Mouse (Mus musculus) heart, postnatal 0 days (tissue): ENCODE measurements around the gene C1s2. TPM values are rescaled to one million over a fixed set of nuclear protein-coding genes. Genes with fewer than 3 reads are reported as not detected.
"Not testable (repeated sequence)": the region's sequence is repeated elsewhere in the genome, so short reads cannot be mapped to it uniquely, and the experiment has no call there.

Experiments
- ATAC-seq: fragments of 200-750 bp; cut with Nextera tagmentation; 2 replicates; pipeline ENCODE4 v1.8.0; 2017; ENCODE audit warnings: low read depth, moderate number of reproducible peaks, moderate library complexity; ENCODE audit not compliant: insufficient read depth
- DNase-seq: peaks from one replicate; pipeline ENCODE4 v3.0.0-alpha.2; 2016; ENCODE audit warnings: low spot score
- H3K27ac ChIP-seq: fragments of 300-500 bp; sonication (generic); 2 replicates; pipeline ENCODE4 v1.5.1; 2014; ENCODE audit warnings: low read depth, mild to moderate bottlenecking
- H3K27me3 ChIP-seq: fragments of 300-500 bp; sonication (generic); 2 replicates; pipeline ENCODE4 v1.6.1; 2014; ENCODE audit warnings: low read length, mixed read lengths; ENCODE audit not compliant: control insufficient read depth, insufficient read depth
- H3K36me3 ChIP-seq: fragments of 300-500 bp; sonication (generic); replicated peaks from 2 replicates; pipeline ENCODE4 v1.6.1; 2014; ENCODE audit warnings: low read length, mixed read lengths; ENCODE audit not compliant: control insufficient read depth, insufficient read depth
- H3K4me1 ChIP-seq: fragments of 300-500 bp; sonication (generic); 2 replicates; pipeline ENCODE4 v1.6.1; 2014; ENCODE audit warnings: antibody characterized with exemption; ENCODE audit not compliant: control insufficient read depth, insufficient read depth
- H3K4me2 ChIP-seq: fragments of 300-500 bp; sonication (generic); 2 replicates; pipeline ENCODE4 v1.6.1; 2014; ENCODE audit warnings: low read depth, mild to moderate bottlenecking, low read length, moderate library complexity
- H3K4me3 ChIP-seq: fragments of 300-500 bp; sonication (generic); 2 replicates; pipeline ENCODE4 v1.5.1; 2014; ENCODE audit warnings: low read depth, low read length
- H3K9ac ChIP-seq: fragments of 300-500 bp; sonication (generic); replicated peaks from 2 replicates; pipeline ENCODE4 v1.6.1; 2014; ENCODE audit warnings: low read depth, low read length, mixed read lengths
- H3K9me3 ChIP-seq: fragments of 300-500 bp; sonication (generic); replicated peaks from 2 replicates; pipeline ENCODE4 v1.6.1; 2016; ENCODE audit warnings: low read length; ENCODE audit not compliant: control insufficient read depth
- CTCF ChIP-seq: IDR thresholded peaks from 2 replicates; pipeline ENCODE4 v1.5.1; 2016; ENCODE audit warnings: antibody characterized with exemption, control low read depth, low read depth
- EP300 ChIP-seq: IDR thresholded peaks from 2 replicates; pipeline ENCODE4 v1.6.1; 2016; ENCODE audit warnings: antibody characterized with exemption, low read depth
- WGBS: fragments of 180-500 bp; shearing (Covaris S2); extraction: QIAGEN DNeasy Blood & Tissue Kit; methylation state at CpG from one replicate; pipeline ENCODE4 v1.1.7; 2014; 5-methylcytosine and 5-hydroxymethylcytosine counted together
- polyA plus RNA-seq: library from polyadenylated mRNA; unstranded; fragments of >200 nt; fragmentation: Nextera tagmentation; extraction: Ambion mirVana; gene quantifications from 2 replicates; pipeline ENCODE4 v1.2.1, GENCODE M21; 2015
- total RNA-seq: library from RNA; depleted of rRNA; stranded (reverse); fragments of >200 nt; gene quantifications from 2 replicates; pipeline ENCODE4 v1.2.3, GENCODE M21; 2014; ENCODE audit warnings: low replicate concordance; rRNA removed

C1s2 gene
- total RNA-seq (not detected in 2 replicates), polyA plus RNA-seq (0.08 TPM in 1 of 2 replicates, not detected in the other)

DNA sequence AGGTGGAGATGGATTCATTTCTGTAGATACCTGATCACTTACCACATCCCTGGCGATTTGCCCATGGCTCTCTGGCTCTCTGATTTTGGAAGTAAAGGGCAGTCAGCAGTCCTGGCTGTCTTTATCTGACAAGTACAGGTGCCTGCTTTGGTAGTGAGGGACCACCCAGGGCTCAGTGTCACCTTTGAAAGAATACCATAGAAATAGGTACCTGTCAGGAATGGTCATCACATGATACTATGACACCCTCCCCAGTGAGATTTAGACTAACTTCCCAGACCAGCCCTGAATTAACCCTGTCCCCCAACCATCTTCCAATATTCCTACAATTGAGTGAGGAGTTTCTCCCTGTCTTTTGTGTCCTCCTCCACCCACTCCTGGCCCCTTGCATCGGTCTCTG, at the start of gene C1s2:
Gene C1s2 (minus strand): TSS at position 101 of the 400 bp plus-strand sequence.
- not testable (repeated sequence) for H3K4me3 ChIP-seq, DNase-seq, H3K4me2 ChIP-seq, H3K9me3 ChIP-seq, H3K4me1 ChIP-seq, H3K27ac ChIP-seq, H3K9ac ChIP-seq, H3K36me3 ChIP-seq, ATAC-seq, H3K27me3 ChIP-seq
- 55% methylated on average over 2 of the region's 2 CpGs for WGBS

DNA sequence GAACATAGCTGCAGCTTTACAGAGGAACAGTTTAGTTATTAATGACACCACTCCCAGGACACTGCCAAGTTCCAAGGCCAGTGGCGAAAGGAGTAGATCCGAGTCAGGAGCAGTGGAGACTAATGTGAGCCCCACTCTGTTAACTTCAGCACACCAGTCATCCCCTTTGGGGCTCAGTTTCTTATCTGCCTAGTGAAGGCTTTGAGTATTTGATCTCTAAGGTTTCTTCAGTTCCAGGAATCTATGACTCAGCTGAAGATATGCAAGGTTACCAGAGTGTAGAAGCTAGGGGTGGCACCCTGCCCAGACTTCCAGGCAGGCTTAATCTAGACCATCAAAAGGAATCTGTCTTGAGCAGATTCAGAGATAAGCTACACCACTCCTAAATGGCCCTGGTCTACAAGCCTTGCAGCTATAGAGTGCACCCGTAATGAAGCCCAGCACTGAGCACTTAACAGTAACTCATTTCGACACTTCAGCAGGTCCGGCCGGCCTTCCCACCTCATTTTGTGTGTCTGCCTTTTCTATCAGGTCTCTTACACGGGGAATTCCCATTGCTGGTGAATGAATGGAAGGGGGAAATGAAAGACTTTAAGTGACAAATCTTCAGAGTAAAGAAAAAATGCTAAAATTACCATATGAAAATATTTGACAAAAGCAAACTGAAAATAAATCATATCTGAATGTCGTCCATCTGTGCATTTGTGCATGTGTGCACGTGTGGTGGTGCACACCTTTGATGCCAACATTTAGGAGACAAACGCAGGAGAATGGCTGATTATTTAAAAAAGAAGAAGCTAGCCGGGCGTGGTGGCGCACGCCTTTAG, 47.9 kb upstream of the C1s2 start:
- DNase-seq (no peak), ATAC-seq (no peak)
- TF ChIP-seq EP300: no peak
- no peak for TF ChIP-seq CTCF
- Histone ChIP-seq H3K27ac (peak overlapping the region; percentile 1; the same call in 1 of the 2 replicates), H3K9ac (no peak overlapping the region), H3K4me1 (peaks cover 16% of the 10 kb centered on the region; the same call in 1 of the 2 replicates), H3K4me3 (no peak overlapping the region), H3K27me3 (no peaks in the 10 kb centered on the region), H3K9me3 (no peaks in the 10 kb centered on the region), H3K36me3 (no peaks in the 10 kb centered on the region), H3K4me2 (no peak overlapping the region)
- 61% methylated on average over 14 of the region's 14 CpGs for WGBS

DNA sequence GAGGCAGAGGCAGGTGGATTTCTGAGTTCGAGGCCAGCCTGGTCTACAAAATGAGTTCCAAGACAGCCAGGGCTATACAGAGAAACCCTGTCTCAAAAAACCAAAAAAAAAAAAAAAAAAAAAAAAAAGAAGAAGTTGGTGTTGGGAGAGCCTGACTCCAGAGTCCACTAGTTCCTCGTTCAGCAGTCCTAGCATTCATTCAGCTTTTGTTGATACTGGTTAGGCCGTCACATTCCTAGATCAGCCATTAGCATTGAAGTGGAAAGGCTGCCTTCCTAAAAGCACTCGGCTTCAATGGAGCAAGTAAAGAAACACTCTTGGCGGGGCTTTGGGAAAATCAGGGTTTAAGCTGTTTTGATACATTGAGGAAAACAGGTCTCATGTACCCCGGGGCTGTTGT, 46.4 kb upstream of the C1s2 start:
- not testable (repeated sequence) for H3K9ac ChIP-seq, DNase-seq, ATAC-seq, H3K4me3 ChIP-seq, H3K4me2 ChIP-seq, H3K27me3 ChIP-seq, H3K27ac ChIP-seq, H3K36me3 ChIP-seq, H3K9me3 ChIP-seq
- peaks cover 18% of the 10 kb centered on the region; the same call in 1 of the 2 replicates for H3K4me1 ChIP-seq
- WGBS: 86% methylated on average over 6 of the region's 6 CpGs

DNA sequence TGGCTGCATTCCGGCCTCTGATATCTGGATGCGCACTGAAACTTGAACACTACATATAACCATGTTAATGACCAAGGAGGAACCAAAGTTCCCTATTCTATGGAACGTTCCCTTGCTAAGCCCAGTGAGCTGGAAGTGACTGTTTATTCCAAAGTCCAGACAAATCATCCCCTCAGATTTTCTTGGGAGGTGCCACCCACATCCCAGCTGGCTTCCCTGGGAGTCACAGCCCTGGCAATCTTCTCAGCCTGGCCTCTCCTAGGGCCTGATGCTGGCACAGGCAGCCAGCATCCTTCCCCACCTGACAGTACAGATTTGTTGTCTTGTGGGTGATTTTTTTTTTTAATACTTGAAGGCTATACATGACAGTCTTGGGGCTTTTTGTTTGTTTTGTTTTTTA, 43.6 kb upstream of the C1s2 start:
- TF ChIP-seq EP300 (no peak), CTCF (no peak)
- Histone ChIP-seq H3K4me1 (peaks cover 18% of the 10 kb centered on the region; the same call in 1 of the 2 replicates), H3K27ac (no peak overlapping the region), H3K36me3 (peaks cover 8% of the 10 kb centered on the region; the same call in 1 of the 2 replicates), H3K9me3 (no peaks in the 10 kb centered on the region), H3K4me3 (no peak overlapping the region), H3K4me2 (no peak overlapping the region), H3K9ac (no peak overlapping the region), H3K27me3 (no peaks in the 10 kb centered on the region)
- WGBS: 91% methylated on average over 3 of the region's 3 CpGs
- ATAC-seq: no peak
- DNase-seq: no peak

DNA sequence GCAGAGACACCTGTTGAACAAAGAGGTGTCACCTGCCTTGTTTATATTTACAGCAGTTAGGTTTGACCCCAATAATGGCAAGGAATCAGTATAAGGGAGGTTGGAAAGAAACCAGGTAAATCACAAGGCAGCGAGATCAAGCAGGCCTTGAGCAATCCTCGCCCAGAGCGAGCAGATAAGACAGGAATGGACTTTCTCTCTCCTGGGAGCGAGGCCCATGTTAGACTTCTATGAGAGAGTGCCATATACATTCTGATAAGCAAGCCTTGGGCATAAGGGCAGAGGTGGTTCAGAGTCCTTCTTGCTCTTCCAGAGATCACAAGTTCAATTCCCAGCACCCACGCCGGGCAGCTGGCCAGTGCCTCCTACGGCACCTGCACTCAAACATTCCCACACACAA, 42.9 kb upstream of the C1s2 start:
- Histone ChIP-seq H3K9me3 (no peaks in the 10 kb centered on the region), H3K4me1 (peaks cover 16% of the 10 kb centered on the region; the same call in 1 of the 2 replicates), H3K9ac (no peak overlapping the region), H3K27ac (no peak overlapping the region), H3K36me3 (peaks cover 9% of the 10 kb centered on the region; the same call in 1 of the 2 replicates), H3K4me3 (no peak overlapping the region), H3K27me3 (no peaks in the 10 kb centered on the region), H3K4me2 (no peak overlapping the region)
- no peak for DNase-seq
- WGBS: 62% methylated on average over 7 of the region's 7 CpGs
- ATAC-seq: no peak
- TF ChIP-seq CTCF (no peak), EP300 (no peak)
